Mouse (Mus musculus) lung, postnatal 36 days (tissue): ENCODE results near the gene Ppp1r37.

ENCODE experiments used
- DNase-seq: peaks from one replicate; pipeline ENCODE4 v3.0.0; 2022; ENCODE audit warnings: mixed read lengths

Ppp1r37 gene

GRCm38 (mm10) chr7:19496214-19496555 is 66.7 kb downstream of the Ppp1r37 start:
- no peak for DNase-seq

- peak; percentile 52 for DNase-seq
Measured at GRCm38 (mm10) chr7:19495521-19496213, 67.2 kb downstream of the Ppp1r37 start.

GRCm38 (mm10) chr7:19494751-19495474 is 68.0 kb downstream of the Ppp1r37 start:
- DNase-seq = no peak

- DNase-seq = peak; percentile 79
Measured at GRCm38 (mm10) chr7:19491731-19492130, 71.1 kb downstream of the Ppp1r37 start.

GRCm38 (mm10) chr7:19489525-19489924 is 73.4 kb downstream of the Ppp1r37 start:
- no peak for DNase-seq

GRCm38 (mm10) chr7:19486549-19486948 is 76.3 kb downstream of the Ppp1r37 start:
- DNase-seq = no peak

- DNase-seq = no peak
Measured at GRCm38 (mm10) chr7:19485488-19485887, 77.4 kb downstream of the Ppp1r37 start.

GRCm38 (mm10) chr7:19483281-19483680 is 79.6 kb downstream of the Ppp1r37 start:
- no peak for DNase-seq
